Mouse (Mus musculus): ENCODE data around the gene Ptprg. TPM values are rescaled to one million over a fixed set of nuclear protein-coding genes. Genes with fewer than 3 reads are reported as not detected.

Ptprg gene
- total and polyA plus RNA-seq, 3 experiments, result not detected

GRCm38 (mm10) chr14:12119260-12119659 lies 565.9 kb downstream of the Ptprg start:
- no peaks in the 10 kb centered on the region for H3K9me3 ChIP-seq (replicated peaks; ENCODE audit: insufficient read depth, low read length)
- H3K4me3 ChIP-seq (ENCODE audit: control insufficient read depth in 1 of 2, insufficient read depth in 1 of 2, low read depth in 2 of 2, low read length in 2 of 2), result no peak overlapping the region
- TF ChIP-seq ZKSCAN1 (IDR thresholded peaks at IDR 0.05; ENCODE audit: low read depth, low read length), result no peak
- no peak for TF ChIP-seq MYB (IDR thresholded peaks at IDR 0.05; ENCODE audit: low read depth, low read length)
- no peak for TF ChIP-seq POLR2AphosphoS2 (IDR thresholded peaks at IDR 0.05; ENCODE audit: low read length)
- no peak for TF ChIP-seq MAX (IDR thresholded peaks at IDR 0.05; ENCODE audit: low read length)
- no peak for TF ChIP-seq ZC3H11A (IDR thresholded peaks at IDR 0.05; ENCODE audit: low read depth, low read length)
- TF ChIP-seq RAD21 (IDR thresholded peaks at IDR 0.05; ENCODE audit: low read depth, low read length), result no peak
- no peak for TF ChIP-seq TBP (IDR thresholded peaks at IDR 0.05; ENCODE audit: low read depth, low read length)
- TF ChIP-seq ETS1 (IDR thresholded peaks at IDR 0.05; ENCODE audit: low read depth, low read length), result no peak
- no peak for TF ChIP-seq CTCF (IDR thresholded peaks at IDR 0.05 in 2 of 3, conservative IDR thresholded peaks at IDR 0.05 in 1 of 3; ENCODE audit: control insufficient read depth in 1 of 3, insufficient read depth in 1 of 3, low read depth in 2 of 3, low read length in 3 of 3, poor library complexity in 1 of 3, severe bottlenecking in 1 of 3)
- TF ChIP-seq MAZ (IDR thresholded peaks at IDR 0.05; ENCODE audit: low read depth, low read length), result no peak
- no peak for TF ChIP-seq TAL1 (IDR thresholded peaks at IDR 0.05; ENCODE audit: low read length)
- no peak for TF ChIP-seq EP300 (IDR thresholded peaks at IDR 0.05; ENCODE audit: low read depth in 1 of 2, low read length in 2 of 2)
- TF ChIP-seq ELF1 (IDR thresholded peaks at IDR 0.05; ENCODE audit: low read depth, low read length), result no peak
- no peak for TF ChIP-seq RCOR1 (IDR thresholded peaks at IDR 0.05; ENCODE audit: low read depth, low read length)
- no peak for TF ChIP-seq HCFC1 (IDR thresholded peaks at IDR 0.05; ENCODE audit: low read depth, low read length)
- TF ChIP-seq POLR2AphosphoS5 (IDR thresholded peaks at IDR 0.05; ENCODE audit: borderline replicate concordance, low read depth, low read length), result no peak
- no peak for TF ChIP-seq GABPA (IDR thresholded peaks at IDR 0.05; ENCODE audit: low read depth, low read length)
- no peak for TF ChIP-seq SMC3 (IDR thresholded peaks at IDR 0.05; ENCODE audit: low read depth, low read length)
- no peak for TF ChIP-seq USF2 (IDR thresholded peaks at IDR 0.05; ENCODE audit: borderline replicate concordance in 1 of 2, insufficient read depth in 1 of 2, low read depth in 1 of 2, low read length in 2 of 2)
- H3K4me1 ChIP-seq (ENCODE audit: control insufficient read depth in 1 of 2, insufficient read depth in 2 of 2, low read length in 2 of 2), result no peaks in the 10 kb centered on the region
- no peak overlapping the region for H3K27ac ChIP-seq (ENCODE audit: control insufficient read depth, low read depth, low read length)
- no peaks in the 10 kb centered on the region for H3K27me3 ChIP-seq (ENCODE audit: control insufficient read depth in 1 of 2, insufficient read depth in 2 of 2, low read length in 2 of 2)
- H3K9ac ChIP-seq (ENCODE audit: control insufficient read depth, low read depth, low read length, poor library complexity, severe bottlenecking), result no peak overlapping the region
- no peaks in the 10 kb centered on the region for H3K79me2 ChIP-seq (ENCODE audit: control insufficient read depth, insufficient read depth, low read length, poor library complexity)
- no peaks in the 10 kb centered on the region for H3K36me3 ChIP-seq (ENCODE audit: control insufficient read depth in 1 of 2, insufficient read depth in 2 of 2, low read length in 2 of 2)
- DNase-seq (ENCODE audit: low read depth, low spot score), result no peak

GRCm38 (mm10) chr14:12121906-12122305 lies 568.6 kb downstream of the Ptprg start:
- H3K27me3 ChIP-seq (ENCODE audit: control insufficient read depth in 1 of 2, insufficient read depth in 2 of 2, low read length in 2 of 2), result no peaks in the 10 kb centered on the region
- no peak overlapping the region for H3K27ac ChIP-seq (ENCODE audit: control insufficient read depth, low read depth, low read length)
- H3K4me1 ChIP-seq (ENCODE audit: control insufficient read depth in 1 of 2, insufficient read depth in 2 of 2, low read length in 2 of 2), result no peaks in the 10 kb centered on the region
- H3K9ac ChIP-seq (ENCODE audit: control insufficient read depth, low read depth, low read length, poor library complexity, severe bottlenecking), result no peak overlapping the region
- H3K4me3 ChIP-seq (ENCODE audit: control insufficient read depth in 1 of 2, insufficient read depth in 1 of 2, low read depth in 2 of 2, low read length in 2 of 2), result no peak overlapping the region
- TF ChIP-seq USF2 (IDR thresholded peaks at IDR 0.05; ENCODE audit: borderline replicate concordance in 1 of 2, insufficient read depth in 1 of 2, low read depth in 1 of 2, low read length in 2 of 2) (no peak), ZNF384 (IDR thresholded peaks at IDR 0.05; ENCODE audit: low read depth, low read length) (no peak), MYC (IDR thresholded peaks at IDR 0.05; ENCODE audit: low read depth, low read length) (no peak), GATA1 (IDR thresholded peaks at IDR 0.05; ENCODE audit: low read depth, low read length) (no peak), MEF2A (IDR thresholded peaks at IDR 0.05; ENCODE audit: extremely low read depth, insufficient replicate concordance, low read depth, low read length, poor library complexity, severe bottlenecking) (no peak), TCF12 (IDR thresholded peaks at IDR 0.05; ENCODE audit: low read depth, low read length) (no peak), NRF1 (IDR thresholded peaks at IDR 0.05; ENCODE audit: insufficient read depth, low read depth, low read length, poor library complexity, severe bottlenecking) (no peak), POLR2AphosphoS2 (IDR thresholded peaks at IDR 0.05; ENCODE audit: low read length) (no peak), TAL1 (IDR thresholded peaks at IDR 0.05; ENCODE audit: low read length) (no peak), ZKSCAN1 (IDR thresholded peaks at IDR 0.05; ENCODE audit: low read depth, low read length) (no peak), NELFE (IDR thresholded peaks at IDR 0.05; ENCODE audit: low read depth, low read length) (no peak), USF1 (IDR thresholded peaks at IDR 0.05; ENCODE audit: low read depth, low read length) (no peak), MAX (IDR thresholded peaks at IDR 0.05; ENCODE audit: low read length) (no peak)
- H3K9me3 ChIP-seq (replicated peaks; ENCODE audit: insufficient read depth, low read length), result no peaks in the 10 kb centered on the region
- H3K36me3 ChIP-seq (ENCODE audit: control insufficient read depth in 1 of 2, insufficient read depth in 2 of 2, low read length in 2 of 2), result no peaks in the 10 kb centered on the region
- DNase-seq (ENCODE audit: low read depth, low spot score), result no peak
- no peaks in the 10 kb centered on the region for H3K79me2 ChIP-seq (ENCODE audit: control insufficient read depth, insufficient read depth, low read length, poor library complexity)
